Mouse (Mus musculus) right cerebral cortex, postnatal 36 days (tissue): ENCODE results near the gene Acr.

Source experiments
- DNase-seq, 2 experiments: peaks; one replicate each; pipeline ENCODE4 v3.0.0; 2022; ENCODE audit warnings: low spot score in 2 of 2, mixed read lengths in 1 of 2

Gene Acr

DNA sequence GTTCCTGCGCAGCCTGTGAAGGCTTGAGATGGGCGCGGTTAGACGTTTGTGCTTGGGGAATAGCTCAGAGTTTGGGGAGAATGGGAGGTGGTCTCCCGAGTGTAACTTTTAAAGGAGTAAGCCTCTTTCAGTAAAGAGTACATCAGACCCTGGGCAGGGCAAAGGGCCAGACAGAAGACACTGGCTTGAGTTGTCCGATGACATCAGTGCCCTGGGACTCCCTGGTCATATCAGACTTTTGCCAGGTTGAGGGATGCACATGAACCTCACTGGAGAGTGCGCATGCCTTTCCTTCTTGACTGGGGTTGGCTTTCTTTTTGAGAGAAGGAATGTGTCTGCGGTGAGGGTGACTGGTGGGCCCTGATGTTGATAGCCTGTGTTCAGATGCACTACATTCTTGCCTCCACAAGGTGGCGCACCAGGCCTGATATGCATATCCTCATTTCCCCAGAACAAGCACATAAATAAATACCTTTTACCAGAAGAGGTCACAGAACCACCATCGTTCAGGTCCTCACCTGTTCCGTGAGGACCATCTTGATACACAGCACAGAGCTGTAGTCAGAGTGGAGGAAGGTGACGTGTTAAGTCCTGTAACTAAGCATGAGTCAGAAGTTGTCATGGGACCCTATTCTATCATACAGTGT, 54.3 kb downstream of the Acr start:
- peak; percentile 16 for DNase-seq

DNA sequence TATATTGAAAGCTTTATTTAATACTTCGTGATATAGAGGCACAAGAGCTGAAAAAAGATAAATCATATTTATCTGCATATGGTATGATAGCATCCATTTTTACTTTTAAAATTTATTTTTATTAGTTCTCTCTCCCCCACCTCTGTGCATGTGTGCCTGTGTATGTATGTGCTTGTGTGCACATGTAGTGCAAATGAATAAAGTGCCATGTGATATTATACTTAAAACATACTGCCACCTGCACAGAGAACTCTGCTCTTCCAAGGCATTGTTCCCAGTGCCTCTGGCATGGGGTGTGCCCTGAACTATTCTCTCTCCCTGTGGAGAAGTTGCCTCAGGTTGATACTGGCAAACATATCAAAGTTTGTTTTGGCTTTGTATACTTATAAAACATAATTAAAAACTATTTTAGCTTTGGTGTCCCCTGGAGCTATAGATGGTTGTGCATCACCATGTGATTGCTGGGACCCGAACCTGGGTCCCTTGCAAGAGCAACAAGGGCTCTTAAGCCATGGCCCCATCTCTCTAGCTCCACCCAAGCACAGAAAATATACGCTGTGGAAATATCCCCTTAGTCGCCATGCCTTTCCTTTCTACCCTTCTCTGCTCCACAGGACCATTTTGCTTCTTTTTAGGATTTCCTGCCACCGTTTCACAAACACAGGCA, 55.0 kb downstream of the Acr start:
- no peak for DNase-seq

DNA sequence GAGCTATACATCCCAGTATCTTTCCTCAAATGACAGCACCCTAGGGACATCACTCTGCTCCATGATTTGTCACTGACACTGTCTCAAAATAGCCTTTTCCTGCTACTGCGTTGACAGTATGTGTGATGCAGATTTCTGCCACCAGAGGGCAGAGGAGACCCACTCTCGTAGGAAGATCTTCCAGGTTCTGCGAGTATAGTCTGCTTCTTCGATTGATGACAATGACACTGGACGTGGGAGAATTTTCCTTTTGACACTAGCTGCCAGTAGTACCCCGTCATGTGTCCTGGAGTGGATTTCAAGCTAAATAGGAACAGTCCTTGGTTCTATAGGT, 55.5 kb downstream of the Acr start:
- peak; percentile 51 to 58 for DNase-seq
